Mouse (Mus musculus) hindbrain, embryonic 14.5 days (tissue): ENCODE measurements around the gene Clec4a4. TPM values are rescaled to one million over a fixed set of nuclear protein-coding genes. Genes with fewer than 3 reads are reported as not detected.

ENCODE experiments used
- polyA plus RNA-seq: library from polyadenylated mRNA; unstranded; fragments of >200 nt; fragmentation: Nextera tagmentation; extraction: Ambion mirVana; gene quantifications from 2 replicates; pipeline ENCODE4 v1.2.1, GENCODE M21; 2014

The Clec4a4 gene
- polyA plus RNA-seq, 1 experiment from 2014 or later: not detected

Other genes with a start within 250 kb of the Clec4a4 start
- gene Slc2a3, start 188.7 kb upstream of the Clec4a4 start, polyA plus RNA-seq: 40.1 and 51.6 TPM in 2 replicates
- 9.5 and 11.0 TPM in 2 replicates for gene Foxj2, start 170.5 kb upstream of the Clec4a4 start, polyA plus RNA-seq
- gene C3ar1, start 134.2 kb upstream of the Clec4a4 start, polyA plus RNA-seq: 1.6 and 1.9 TPM in 2 replicates
- 153 and 172 TPM in 2 replicates for gene Necap1, start 115.9 kb upstream of the Clec4a4 start, polyA plus RNA-seq
- 1.5 and 2.4 TPM in 2 replicates for gene Clec4a1, start 68.5 kb upstream of the Clec4a4 start, polyA plus RNA-seq
- 0.83 and 0.99 TPM in 2 replicates for gene Clec4a3, start 37.9 kb upstream of the Clec4a4 start, polyA plus RNA-seq
- not detected in 2 replicates for gene Clec4b1, start 59.6 kb downstream of the Clec4a4 start, polyA plus RNA-seq
- 2.0 and 2.9 TPM in 2 replicates for gene Clec4a2, start 116.1 kb downstream of the Clec4a4 start, polyA plus RNA-seq
- gene Clec4b2, start 182.5 kb downstream of the Clec4a4 start, polyA plus RNA-seq: not detected in 2 replicates
- 1.0 and 1.3 TPM in 2 replicates for gene Clec4n, start 239.5 kb downstream of the Clec4a4 start, polyA plus RNA-seq